Mouse (Mus musculus) cortical plate, adult 2 months (tissue): ENCODE results near the gene Ano2.

Experiments
- CTCF ChIP-seq: fragments of 200-500 bp; IDR thresholded peaks from 2 replicates; pipeline ENCODE4 v1.5.1; 2011; ENCODE audit warnings: mild to moderate bottlenecking, control low read depth, low read length; ENCODE audit not compliant: insufficient read depth; ENCODE audit errors: extremely low read depth
- POLR2A ChIP-seq: fragments of 200-500 bp; IDR thresholded peaks from 2 replicates; pipeline ENCODE4 v1.6.1; 2011; ENCODE audit warnings: mild to moderate bottlenecking, low read length, control low read depth; ENCODE audit not compliant: insufficient read depth; ENCODE audit errors: extremely low read depth

GRCm38 (mm10) chr6:125868516-125868915, 178.3 kb downstream of the Ano2 start:
- TF ChIP-seq POLR2A (no peak), CTCF (peak; percentile 27; the same call in 1 of the 2 replicates)
